Mouse (Mus musculus) yolk sac, embryonic 10.5 days (tissue): ENCODE results near the gene Chrna1.

Experiments
- DNase-seq: peaks from one replicate; pipeline ENCODE4 v3.0.0-alpha.2; 2017; ENCODE audit warnings: low spot score

Chrna1 gene

GRCm38 (mm10) chr2:73590106-73590505 is 10.0 kb upstream of the Chrna1 start:
- DNase-seq, result peak; percentile 57

GRCm38 (mm10) chr2:73588951-73589350 is 8.8 kb upstream of the Chrna1 start:
- DNase-seq, result no peak

GRCm38 (mm10) chr2:73587109-73587506 is 7.0 kb upstream of the Chrna1 start:
- no peak for DNase-seq

DNA sequence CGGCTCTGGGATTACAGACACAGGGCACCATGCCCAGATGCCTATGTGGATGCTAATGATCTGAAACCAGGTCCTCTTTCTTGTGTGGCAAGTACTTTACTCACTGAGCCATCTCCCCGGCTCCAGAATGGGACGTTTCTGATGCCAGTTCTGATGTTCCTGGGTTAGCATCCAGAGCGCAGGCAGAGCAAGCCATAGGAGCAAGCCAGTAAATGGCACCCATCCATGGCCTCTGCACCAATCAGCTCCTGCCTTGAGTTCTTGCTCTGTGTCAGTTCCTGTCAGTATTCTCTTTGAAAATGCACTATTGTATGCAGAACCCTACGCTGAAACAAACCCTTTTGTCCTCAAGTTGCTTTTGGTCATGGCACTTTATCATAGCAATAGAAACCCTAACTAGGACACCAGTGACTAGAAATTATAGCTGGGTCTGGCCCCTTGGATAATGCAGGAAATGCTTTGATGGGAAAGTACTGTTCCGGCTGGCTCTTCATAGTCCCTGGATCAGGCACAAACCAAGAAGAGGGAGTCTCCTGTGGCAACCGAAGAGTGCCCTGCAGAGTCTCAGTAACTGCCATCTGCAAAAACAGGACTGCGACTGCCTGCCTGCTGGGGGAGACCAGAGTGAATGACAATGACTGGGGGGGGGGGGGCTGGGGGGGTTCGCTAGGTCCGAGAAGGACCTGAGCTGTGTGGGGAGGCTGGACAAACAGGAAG is 6.4 kb upstream of the Chrna1 start:
- no peak for DNase-seq

GRCm38 (mm10) chr2:73585347-73585831 is 5.3 kb upstream of the Chrna1 start:
- DNase-seq, result peak; percentile 32

- peak; percentile 81 for DNase-seq
Measured at GRCm38 (mm10) chr2:73584645-73585346, 4.7 kb upstream of the Chrna1 start.

- no peak for DNase-seq
Measured at GRCm38 (mm10) chr2:73580720-73581119, 582 bp upstream of the Chrna1 start.

DNA sequence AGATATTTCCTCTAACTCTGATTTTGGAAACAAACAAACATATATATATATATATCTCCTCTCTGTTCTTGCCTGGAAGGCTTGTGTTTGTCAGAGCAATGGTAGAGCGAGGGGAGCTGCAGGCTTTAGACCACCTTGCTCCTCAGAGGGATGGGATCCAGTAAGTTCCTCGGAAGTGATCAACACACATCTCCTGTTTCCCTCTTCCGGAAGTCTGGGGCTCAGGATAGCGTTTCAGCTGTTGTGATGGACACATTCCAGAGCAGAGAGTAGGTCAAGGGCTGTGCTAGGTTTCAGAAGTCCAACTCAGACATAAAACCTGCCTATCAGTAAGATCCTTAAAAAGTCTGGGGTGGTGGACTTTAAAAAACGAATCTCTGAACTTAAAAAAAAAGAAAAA is 970 bp downstream of the Chrna1 start:
- no peak for DNase-seq

- no peak for DNase-seq
Measured at GRCm38 (mm10) chr2:73574418-73574817, 5.7 kb downstream of the Chrna1 start.

- no peak for DNase-seq
Measured at GRCm38 (mm10) chr2:73573556-73573955, 6.6 kb downstream of the Chrna1 start.

DNA sequence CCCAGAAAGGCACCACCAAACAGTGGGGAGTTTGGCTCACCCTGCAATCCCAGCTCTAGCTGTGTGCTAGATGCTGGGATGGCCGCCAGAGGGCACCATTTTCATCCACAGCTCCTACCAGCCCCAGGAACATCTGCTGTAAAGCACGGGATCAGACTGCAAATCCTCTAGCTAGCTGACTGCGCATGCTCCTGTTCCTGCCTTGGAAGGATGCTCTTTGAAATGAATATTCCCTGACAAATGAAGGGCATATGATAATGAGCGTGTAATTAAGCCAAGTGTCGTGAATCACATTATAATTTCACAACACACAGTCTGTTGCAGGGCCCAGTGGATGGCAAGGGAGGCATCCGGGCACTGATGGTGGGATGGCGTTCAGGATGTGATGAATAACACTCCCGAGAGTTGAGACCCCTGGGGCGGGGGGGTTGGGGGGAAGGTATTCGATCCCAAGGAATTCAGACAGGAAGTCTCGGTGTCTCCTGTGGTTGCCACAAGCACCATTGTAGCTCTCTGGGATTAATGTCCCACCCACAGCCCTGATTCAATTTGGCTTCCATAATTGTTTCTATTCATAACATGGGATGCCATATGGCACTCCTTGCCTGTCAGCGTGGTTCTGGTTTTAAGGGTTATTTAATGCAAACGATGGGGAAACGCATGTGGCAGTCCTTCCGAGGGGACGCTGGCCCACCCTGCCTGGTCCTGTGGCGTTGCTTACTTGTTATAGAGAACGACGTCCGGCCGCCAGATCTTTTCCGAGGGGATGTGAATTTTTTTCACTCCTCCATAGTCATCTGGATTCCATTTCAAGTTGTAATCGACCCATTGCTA is 7.4 kb downstream of the Chrna1 start:
- DNase-seq, result no peak

- DNase-seq, result no peak
Measured at GRCm38 (mm10) chr2:73571901-73572300, 8.2 kb downstream of the Chrna1 start.

DNA sequence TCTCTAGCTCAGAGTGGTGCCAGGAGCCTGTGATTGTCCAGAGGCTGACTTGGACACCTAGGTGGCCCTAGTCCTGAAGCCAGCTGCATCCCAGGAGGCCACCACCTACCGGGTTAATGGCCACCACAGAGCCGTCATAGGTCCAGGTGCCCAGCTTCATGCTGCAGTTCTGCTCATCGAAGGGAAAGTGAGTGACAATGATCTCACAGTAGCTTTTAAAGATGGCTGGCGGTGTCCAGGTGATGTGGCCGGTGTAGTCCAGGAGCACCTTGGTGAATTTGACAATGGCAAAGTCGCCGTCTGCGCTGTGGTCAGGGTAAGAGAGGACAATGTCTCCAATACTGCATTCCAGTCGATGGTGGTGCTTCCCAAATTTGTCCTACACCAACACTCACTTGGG is 8.8 kb downstream of the Chrna1 start:
- DNase-seq, result no peak

DNA sequence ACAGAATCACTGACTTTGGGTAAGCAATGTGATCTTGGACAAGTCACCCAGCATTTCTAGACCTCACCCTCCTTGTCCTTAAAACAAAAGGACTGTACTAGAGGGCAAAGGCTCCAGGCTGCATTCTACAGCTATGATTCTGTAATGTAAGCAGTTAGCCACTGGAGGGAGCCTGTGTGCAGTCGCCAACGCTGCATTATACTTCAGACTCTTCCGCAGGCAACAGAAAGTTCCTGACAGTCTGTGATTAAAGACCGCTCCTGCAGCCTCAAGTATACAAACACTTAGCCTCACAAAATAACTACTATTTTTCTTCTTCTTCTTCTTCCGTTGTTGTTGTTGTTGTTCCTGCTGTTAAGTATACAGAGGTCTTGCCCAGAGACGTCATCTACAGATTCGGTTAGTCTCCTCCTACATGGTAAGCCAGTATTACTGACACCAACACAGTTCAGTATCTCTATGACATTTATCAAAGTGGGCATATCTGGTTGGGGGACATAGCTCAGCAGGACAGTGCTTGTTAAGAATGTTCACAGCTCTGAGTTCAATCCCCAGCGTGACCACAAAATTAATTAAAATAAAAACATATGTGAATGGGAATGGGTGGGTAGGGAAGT is 13.0 kb downstream of the Chrna1 start:
- DNase-seq, result no peak

DNA sequence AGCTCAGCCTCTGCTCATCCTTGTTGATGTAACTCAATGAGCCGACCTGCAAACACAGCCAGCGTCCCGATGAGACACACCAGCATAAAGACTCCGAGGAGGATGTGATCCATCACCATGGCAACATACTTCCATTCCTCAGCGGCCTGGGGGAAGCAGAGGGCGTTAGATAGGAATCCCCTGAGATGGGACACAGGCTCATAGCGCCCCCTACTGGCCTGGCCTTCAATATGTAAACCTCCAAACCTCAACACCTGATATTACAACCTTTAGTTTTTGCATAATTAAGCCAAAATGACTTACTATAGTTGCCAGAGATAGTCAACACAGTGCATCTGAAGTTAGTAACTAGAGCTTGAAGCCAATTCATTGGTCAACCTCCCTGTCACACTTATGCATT is 14.0 kb downstream of the Chrna1 start:
- no peak for DNase-seq

GRCm38 (mm10) chr2:73563690-73564089 is 16.4 kb downstream of the Chrna1 start:
- no peak for DNase-seq

GRCm38 (mm10) chr2:73562656-73563055 is 17.5 kb downstream of the Chrna1 start:
- DNase-seq, result no peak

GRCm38 (mm10) chr2:73561665-73562063 is 18.5 kb downstream of the Chrna1 start:
- peak; percentile 42 for DNase-seq

- no peak for DNase-seq
Measured at GRCm38 (mm10) chr2:73560899-73561664, 19.1 kb downstream of the Chrna1 start.

DNA sequence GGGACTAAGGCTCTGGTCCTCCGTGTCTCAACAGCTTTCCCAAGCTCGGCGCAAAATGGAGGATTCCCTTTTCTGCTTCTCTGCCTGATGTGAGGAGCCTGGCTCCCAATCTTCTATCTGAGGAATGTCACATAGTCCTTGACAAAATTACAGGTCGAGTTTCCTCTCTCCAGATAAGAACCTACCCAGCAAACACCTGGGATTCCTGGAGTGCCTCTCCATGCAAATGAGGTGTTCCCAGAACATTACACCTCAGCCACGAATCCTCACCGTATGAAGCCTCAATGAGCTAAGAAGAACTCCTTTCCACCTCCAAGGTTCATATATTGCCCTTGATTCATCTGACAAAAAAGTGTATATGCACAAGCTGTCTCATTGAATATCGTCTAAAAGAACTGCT is 19.7 kb downstream of the Chrna1 start:
- DNase-seq, result no peak

DNA sequence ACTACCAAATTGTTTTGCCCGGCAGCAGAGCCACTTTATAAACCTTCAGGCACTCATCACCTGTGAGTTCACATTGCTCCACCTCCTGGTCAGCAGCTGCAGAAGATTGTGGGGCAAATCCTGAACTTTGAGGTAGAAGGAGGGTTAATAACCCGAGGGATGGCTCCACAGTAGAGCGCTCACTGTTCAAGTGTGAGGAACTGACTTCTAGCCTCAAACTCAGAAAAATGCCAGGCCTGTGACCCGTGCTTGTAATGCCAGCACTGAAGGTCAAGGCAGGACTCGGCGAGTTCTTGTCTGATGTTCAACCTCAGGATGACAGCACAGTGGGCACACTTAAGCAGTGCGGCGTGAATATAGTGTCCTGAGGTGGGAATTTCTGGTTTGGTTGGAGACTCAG is 22.2 kb downstream of the Chrna1 start:
- no peak for DNase-seq
